Mouse (Mus musculus) midbrain, postnatal 0 days (tissue): ENCODE data around the gene Gpi1. TPM values are rescaled to one million over a fixed set of nuclear protein-coding genes. Genes with fewer than 3 reads are reported as not detected.
A peak's percentile ranks its signal among the peaks of the same experiment; 100 is the strongest.

Experiments used
- ATAC-seq: fragments of 200-750 bp; cut with Nextera tagmentation; 2 replicates; pipeline ENCODE4 v1.8.0; 2017; ENCODE audit warnings: moderate number of reproducible peaks, mild to moderate bottlenecking, moderate TSS enrichment, moderate library complexity; ENCODE audit not compliant: low FRiP score
- DNase-seq: peaks from one replicate; pipeline ENCODE4 v3.0.0-alpha.2; 2015; ENCODE audit warnings: low spot score
- H3K27ac ChIP-seq: fragments of 300-500 bp; sonication (generic); 2 replicates; pipeline ENCODE4 v1.5.1; 2014; ENCODE audit warnings: low read depth, mild to moderate bottlenecking, low read length, mixed read lengths
- H3K27me3 ChIP-seq: fragments of 300-500 bp; sonication (generic); 2 replicates; pipeline ENCODE4 v1.6.1; 2014; ENCODE audit warnings: low read length, control low read depth, mixed read lengths; ENCODE audit not compliant: insufficient read depth
- H3K36me3 ChIP-seq: fragments of 300-500 bp; sonication (generic); 2 replicates; pipeline ENCODE4 v1.6.1; 2014; ENCODE audit warnings: low read length, control low read depth, mixed read lengths; ENCODE audit not compliant: insufficient read depth
- H3K4me1 ChIP-seq: fragments of 300-500 bp; sonication (generic); 2 replicates; pipeline ENCODE4 v1.6.1; 2014; ENCODE audit warnings: mild to moderate bottlenecking, control low read depth, antibody characterized with exemption, low read length, mixed read lengths; ENCODE audit not compliant: insufficient read depth
- H3K4me2 ChIP-seq: fragments of 300-500 bp; sonication (generic); 2 replicates; pipeline ENCODE4 v1.6.1; 2014; ENCODE audit warnings: low read depth, mild to moderate bottlenecking, low read length, mixed read lengths; ENCODE audit not compliant: poor library complexity, severe bottlenecking
- H3K4me3 ChIP-seq: fragments of 300-500 bp; sonication (generic); 2 replicates; pipeline ENCODE4 v1.5.1; 2014; ENCODE audit warnings: low read depth, mild to moderate bottlenecking, low read length, moderate library complexity
- H3K9ac ChIP-seq: fragments of 300-500 bp; sonication (generic); replicated peaks from 2 replicates; pipeline ENCODE4 v1.6.1; 2014; ENCODE audit warnings: mild to moderate bottlenecking, low read length, moderate library complexity, mixed read lengths; ENCODE audit not compliant: poor library complexity, severe bottlenecking
- H3K9me3 ChIP-seq: fragments of 300-500 bp; sonication (generic); 2 replicates; pipeline ENCODE4 v1.6.1; 2016; ENCODE audit warnings: low read length, control low read depth
- CTCF ChIP-seq: IDR thresholded peaks from 2 replicates; pipeline ENCODE4 v1.5.1; 2016; ENCODE audit warnings: antibody characterized with exemption, mild to moderate bottlenecking
- WGBS: fragments of 180-500 bp; shearing (Covaris S2); extraction: QIAGEN DNeasy Blood & Tissue Kit; methylation state at CpG from one replicate; pipeline ENCODE4 v1.1.7; 2014; 5-methylcytosine and 5-hydroxymethylcytosine counted together
- polyA plus RNA-seq: library from polyadenylated mRNA; unstranded; fragments of >200 nt; fragmentation: Nextera tagmentation; extraction: Ambion mirVana; gene quantifications from 2 replicates; pipeline ENCODE4 v1.2.1, GENCODE M21; 2015
- total RNA-seq: library from RNA; depleted of rRNA; stranded (reverse); fragments of >200 nt; gene quantifications from 2 replicates; pipeline ENCODE4 v1.2.3, GENCODE M21; 2014

The Gpi1 gene
- total and polyA plus RNA-seq, 2 experiments from 2014 or later, result 325 to 357 TPM

DNA sequence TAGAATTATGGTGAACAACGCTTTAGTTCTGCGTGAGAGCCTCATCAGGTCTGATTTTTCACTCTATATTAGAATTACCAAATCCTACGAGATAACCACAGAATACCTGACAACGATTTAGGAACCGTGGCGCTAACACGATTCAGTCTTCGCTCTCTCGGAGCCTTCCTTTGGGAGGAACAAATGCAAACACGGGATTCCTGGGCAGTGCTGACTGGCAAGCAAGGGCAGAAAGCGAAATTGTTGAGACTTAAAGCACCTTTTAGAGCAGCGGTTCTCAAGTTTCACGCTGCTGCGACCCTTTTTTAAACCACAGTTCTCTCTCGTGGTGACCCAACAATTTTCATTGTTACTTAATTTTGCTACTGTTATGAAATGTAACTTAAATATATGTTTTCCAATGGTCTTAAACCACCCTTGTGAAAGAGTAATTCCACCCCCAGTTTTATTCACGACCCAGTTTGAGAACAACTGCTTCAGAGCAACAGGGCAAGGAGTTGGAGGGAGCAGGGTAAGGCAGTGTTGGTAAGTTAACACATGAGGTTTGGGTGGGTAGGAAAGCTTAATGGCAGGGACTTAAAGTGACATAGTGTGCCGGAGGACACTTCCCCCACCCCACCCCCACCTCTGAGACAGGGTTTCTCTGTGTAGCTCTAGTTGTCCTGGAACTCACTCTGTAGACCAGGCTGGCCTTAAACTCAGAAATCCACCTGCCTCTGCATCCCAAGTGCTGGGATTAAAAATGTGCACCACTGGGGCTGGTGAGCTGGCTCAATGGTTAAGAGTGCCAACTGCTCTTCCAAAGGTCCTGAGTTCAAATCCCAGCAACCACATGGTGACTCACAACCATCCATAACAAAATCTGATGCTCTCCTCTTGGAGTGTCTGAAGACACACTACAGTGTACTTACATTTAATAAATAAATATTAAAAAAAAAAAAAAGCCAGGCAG, 4.8 kb upstream of the Gpi1 start:
- ATAC-seq (peak; percentile 0; the same call in 1 of the 2 replicates), DNase-seq (no peak)
- peak overlapping the region; percentile 85 for H3K27ac ChIP-seq
- WGBS, result 2% methylated on average over 17 of the region's 17 CpGs
- H3K4me1 ChIP-seq, result no peaks in the 10 kb centered on the region
- H3K36me3 ChIP-seq, result peaks cover 24% of the 10 kb centered on the region
- H3K9me3 ChIP-seq, result no peaks in the 10 kb centered on the region
- peak overlapping the region; percentile 61 for H3K4me2 ChIP-seq
- no peak for TF ChIP-seq CTCF
- peak overlapping the region; percentile 39 for H3K4me3 ChIP-seq
- no peaks in the 10 kb centered on the region for H3K27me3 ChIP-seq
- H3K9ac ChIP-seq, result peak overlapping the region; percentile 51

DNA sequence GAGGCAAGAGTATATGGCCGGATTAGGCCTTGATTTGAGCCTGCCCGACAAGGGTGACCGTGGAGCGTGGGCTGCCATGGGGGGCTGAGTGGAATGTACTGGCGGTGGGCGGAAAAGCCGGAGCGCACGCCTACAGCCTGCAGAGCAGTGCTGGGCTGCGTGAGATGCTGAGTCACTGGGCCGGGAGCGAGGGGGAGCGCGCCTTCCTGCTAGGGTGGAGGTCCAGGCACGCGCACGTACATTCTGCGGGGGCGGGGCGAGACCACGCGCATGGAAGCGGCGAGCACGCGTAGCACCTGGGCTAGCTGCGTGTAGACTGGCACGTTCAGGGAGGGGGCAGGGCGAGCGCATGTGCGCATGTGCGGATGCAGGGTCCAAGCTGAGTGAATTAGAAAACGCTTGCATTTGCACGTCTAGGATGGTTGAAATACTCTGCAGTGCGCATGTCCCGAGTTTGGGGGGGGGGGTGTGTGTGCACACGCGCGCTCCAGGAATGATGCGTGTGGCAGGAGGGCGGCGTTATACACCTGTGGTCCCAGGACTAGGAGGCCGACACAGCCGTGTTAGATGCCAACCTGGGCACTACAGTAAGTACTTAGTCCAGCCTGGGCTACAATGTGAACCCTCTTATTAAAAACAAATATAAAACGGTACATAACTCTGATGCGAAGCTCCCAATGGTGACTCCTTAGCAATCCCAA, 3.9 kb upstream of the Gpi1 start:
- peak; percentile 98 for DNase-seq
- under 1% methylated on average over 46 of the region's 46 CpGs for WGBS

DNA sequence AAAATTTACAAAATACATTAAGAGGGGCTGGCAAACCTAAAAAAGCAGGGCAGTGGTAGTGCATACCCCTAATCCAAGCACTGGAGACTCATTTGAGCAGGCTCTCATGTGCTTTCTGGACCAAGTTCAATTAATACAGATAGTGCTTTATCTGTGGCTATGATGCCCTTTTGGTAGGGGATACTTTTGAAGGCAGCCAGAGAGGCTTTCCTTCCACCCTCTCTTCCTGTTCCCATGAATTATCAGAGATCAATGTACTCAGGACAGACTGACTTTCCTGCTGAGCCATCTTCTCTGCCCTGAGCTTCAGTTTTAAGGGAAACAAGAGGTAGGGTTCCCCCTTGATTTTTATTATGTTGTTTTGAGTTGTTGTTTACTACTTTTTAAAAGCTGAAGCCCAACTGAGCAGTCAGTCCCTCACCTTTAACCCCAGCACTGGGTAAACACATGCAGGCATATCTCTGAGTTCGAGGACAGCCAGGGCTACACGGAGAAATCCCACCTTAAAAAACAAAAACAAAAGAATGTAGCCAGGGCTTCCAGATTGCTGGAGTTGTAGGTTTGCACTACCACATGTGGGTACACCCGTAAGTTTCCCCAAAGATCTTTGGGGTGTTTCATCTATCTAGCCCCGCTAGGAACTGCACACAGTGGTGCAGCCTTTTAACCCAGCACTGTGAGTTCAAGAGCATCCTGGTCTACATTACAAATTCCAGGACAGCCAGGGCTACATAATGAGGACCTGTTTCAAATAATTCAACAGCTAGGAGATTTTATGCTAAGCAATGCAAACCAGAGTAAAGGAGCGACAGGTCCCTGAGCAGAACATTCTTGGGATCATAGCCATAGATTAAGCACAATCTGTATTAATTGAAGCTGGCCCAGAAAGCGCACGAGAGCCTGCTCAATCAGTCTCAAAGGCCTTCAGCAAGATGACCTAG, 2.9 kb upstream of the Gpi1 start:
- WGBS, result 45% methylated on average over 7 of the region's 7 CpGs
- Histone ChIP-seq H3K4me3 (peak overlapping the region; percentile 39), H3K9me3 (no peaks in the 10 kb centered on the region), H3K4me1 (peaks cover 9% of the 10 kb centered on the region; the same call in 1 of the 2 replicates), H3K27me3 (no peaks in the 10 kb centered on the region), H3K27ac (peak overlapping the region; percentile 85), H3K9ac (peak overlapping the region; percentile 29), H3K36me3 (peaks cover 8% of the 10 kb centered on the region), H3K4me2 (peak overlapping the region; percentile 61)
- TF ChIP-seq CTCF, result no peak
- DNase-seq (no peak), ATAC-seq (no peak)

More for the DNA sequence above, 3.9 kb upstream of the Gpi1 start:
- Histone ChIP-seq H3K9me3 (no peaks in the 10 kb centered on the region), H3K4me3 (peak overlapping the region; percentile 39), H3K9ac (peak overlapping the region; percentile 51), H3K27ac (peak overlapping the region; percentile 85), H3K36me3 (peaks cover 16% of the 10 kb centered on the region), H3K27me3 (no peaks in the 10 kb centered on the region), H3K4me2 (peak overlapping the region; percentile 61), H3K4me1 (0 out of 2 replicates have a peak, but pooled peaks cover 4% of the 10 kb centered on the region)
- TF ChIP-seq CTCF, result no peak; the same call in 1 of the 2 replicates
- peak; percentile 96 for ATAC-seq

DNA sequence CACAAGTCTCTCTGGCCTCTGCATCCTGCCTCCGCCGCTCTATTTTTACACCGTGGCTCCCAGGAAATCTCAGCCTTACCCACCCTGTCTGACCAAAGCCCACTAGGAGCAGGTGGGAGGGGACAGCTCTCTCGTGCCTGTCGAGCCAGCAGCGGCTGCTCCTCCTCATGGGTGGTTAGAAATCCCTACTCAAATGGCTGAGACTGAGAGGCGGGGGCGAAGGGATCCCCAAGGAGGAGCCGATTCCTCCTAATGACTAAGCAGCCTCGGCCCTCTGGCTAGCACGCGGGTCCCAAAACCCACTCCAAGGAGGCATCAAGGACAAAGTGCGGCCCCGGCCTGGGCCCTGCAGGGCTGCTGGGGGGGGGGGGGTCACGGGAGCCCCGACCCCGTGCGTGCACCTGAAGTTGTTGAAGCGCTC, 435 bp downstream of the Gpi1 start:
- Histone ChIP-seq H3K36me3 (peaks cover 22% of the 10 kb centered on the region), H3K4me1 (peaks cover 9% of the 10 kb centered on the region; the same call in 1 of the 2 replicates), H3K9me3 (no peaks in the 10 kb centered on the region), H3K9ac (peak overlapping the region; percentile 70), H3K4me2 (peak overlapping the region; percentile 84), H3K4me3 (peak overlapping the region; percentile 72), H3K27ac (peak overlapping the region; percentile 69), H3K27me3 (no peaks in the 10 kb centered on the region)
- 0% methylated on average over 16 of the region's 19 CpGs for WGBS
- ATAC-seq, result peak; percentile 9; the same call in 1 of the 2 replicates
- TF ChIP-seq CTCF, result no peak
- DNase-seq, result peak; percentile 69

DNA sequence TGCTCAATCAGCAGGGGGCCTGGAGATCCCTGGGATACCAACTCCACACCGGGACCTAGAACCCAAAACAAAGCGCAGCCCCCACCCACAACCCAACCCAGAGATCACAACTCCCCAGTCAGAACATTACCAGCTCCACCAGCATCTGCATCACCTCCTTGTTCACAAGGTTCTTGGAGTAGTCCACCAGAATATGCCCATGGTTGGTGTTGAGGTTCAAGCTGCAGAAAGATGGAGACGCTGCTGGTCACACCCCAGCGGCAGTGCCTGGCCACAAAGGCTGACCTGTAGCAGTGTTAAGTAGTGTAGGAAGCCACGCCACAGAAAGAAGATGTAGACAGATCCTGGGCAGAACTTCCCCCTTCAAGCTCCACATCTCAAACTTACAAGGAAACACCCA, 983 bp downstream of the Gpi1 start:
- Histone ChIP-seq H3K27ac (no peak overlapping the region; the same call in 1 of the 2 replicates), H3K9ac (peak overlapping the region; percentile 70), H3K27me3 (no peaks in the 10 kb centered on the region), H3K4me2 (peak overlapping the region; percentile 84), H3K9me3 (no peaks in the 10 kb centered on the region), H3K4me1 (peaks cover 9% of the 10 kb centered on the region; the same call in 1 of the 2 replicates), H3K36me3 (peaks cover 22% of the 10 kb centered on the region), H3K4me3 (peak overlapping the region; percentile 72)
- TF ChIP-seq CTCF, result no peak
- WGBS, result 9% methylated on average over 5 of the region's 5 CpGs
- no peak for DNase-seq
- ATAC-seq, result no peak
